Mouse (Mus musculus) liver, adult 2 months (tissue): ENCODE measurements at regions not wholly inside any gene's neighbourhood (a gene's known extent, or its start where the extent isn't known, plus 50 kb on each side); places are given as distances from the start of the nearest gene placed in this dataset.

ENCODE experiments used
- DNase-seq: peaks from one replicate; pipeline ENCODE4 v3.0.0-alpha.2; 2011; ENCODE audit warnings: low read depth, low spot score; ENCODE audit errors: extremely low read depth
- H3K27ac ChIP-seq: fragments of 200-500 bp; replicated peaks from 2 replicates; pipeline ENCODE4 v1.5.1; 2012; ENCODE audit warnings: low read depth, mild to moderate bottlenecking, control low read depth, inconsistent platforms, low read length; ENCODE audit not compliant: insufficient read depth
- H3K27me3 ChIP-seq: fragments of 200-500 bp; 2 replicates; pipeline ENCODE4 v1.6.1; 2012; ENCODE audit warnings: mild to moderate bottlenecking, moderate library complexity, low read length, inconsistent platforms; ENCODE audit not compliant: control insufficient read depth, insufficient read depth
- H3K36me3 ChIP-seq: fragments of 200-500 bp; 2 replicates; pipeline ENCODE4 v1.6.1; 2012; ENCODE audit warnings: low read length, inconsistent platforms; ENCODE audit not compliant: control insufficient read depth, insufficient read depth
- H3K4me1 ChIP-seq: fragments of 200-500 bp; 2 replicates; pipeline ENCODE4 v1.6.1; 2011; ENCODE audit warnings: low read length; ENCODE audit not compliant: control insufficient read depth, insufficient read depth
- H3K4me3 ChIP-seq: fragments of 200-500 bp; 2 replicates; pipeline ENCODE4 v1.5.1; 2011; ENCODE audit warnings: low read depth, mild to moderate bottlenecking, control low read depth, low read length, moderate library complexity; ENCODE audit not compliant: insufficient read depth
- H3K79me2 ChIP-seq: fragments of 200-500 bp; 2 replicates; pipeline ENCODE4 v1.6.1; 2012; ENCODE audit warnings: inconsistent platforms, mild to moderate bottlenecking, low read length, moderate library complexity; ENCODE audit not compliant: control insufficient read depth, insufficient read depth
- H3K9ac ChIP-seq: fragments of 200-500 bp; 2 replicates; pipeline ENCODE4 v1.6.1; 2012; ENCODE audit warnings: low read depth, mild to moderate bottlenecking, control low read depth, inconsistent platforms, low read length
- CTCF ChIP-seq: fragments of 200-500 bp; IDR thresholded peaks from 2 replicates; pipeline ENCODE4 v1.5.1; 2011; ENCODE audit warnings: low read depth, low read length, control low read depth
- POLR2A ChIP-seq: fragments of 200-500 bp; IDR thresholded peaks from 2 replicates; pipeline ENCODE4 v1.6.1; 2011; ENCODE audit warnings: low read length, control low read depth; ENCODE audit not compliant: insufficient read depth; ENCODE audit errors: extremely low read depth
- WGBS: fragments of 180-500 bp; shearing (Covaris S2); methylation state at CpG from one replicate; pipeline ENCODE4 v1.1.7; 2018; 5-methylcytosine and 5-hydroxymethylcytosine counted together

- H3K36me3 ChIP-seq = no peaks in the 10 kb centered on the region
- H3K79me2 ChIP-seq = no peaks in the 10 kb centered on the region
- no peak for DNase-seq
- 86% methylated on average over 4 of the region's 4 CpGs for WGBS
- H3K4me3 ChIP-seq = no peak overlapping the region
- H3K9ac ChIP-seq = no peak overlapping the region
- H3K4me1 ChIP-seq = no peaks in the 10 kb centered on the region
- TF ChIP-seq CTCF (no peak), POLR2A (no peak)
- H3K27ac ChIP-seq = no peak overlapping the region
- H3K27me3 ChIP-seq = no peaks in the 10 kb centered on the region
These were observed 154.6 kb downstream of the Tomm20 start for GRCm38 (mm10) chr8:126791069-126791468.

- H3K4me1 ChIP-seq = no peaks in the 10 kb centered on the region
- 96% methylated on average over 9 of the region's 9 CpGs for WGBS
- H3K36me3 ChIP-seq = no peaks in the 10 kb centered on the region
- no peaks in the 10 kb centered on the region for H3K27me3 ChIP-seq
- TF ChIP-seq POLR2A (no peak), CTCF (no peak)
- no peaks in the 10 kb centered on the region for H3K79me2 ChIP-seq
- H3K27ac ChIP-seq = no peak overlapping the region
- H3K9ac ChIP-seq = no peak overlapping the region
- no peak overlapping the region for H3K4me3 ChIP-seq
- no peak for DNase-seq
These were observed 155.4 kb downstream of the Tomm20 start for GRCm38 (mm10) chr8:126790214-126790613.

GRCm38 (mm10) chr8:126789076-126789475, 156.6 kb downstream of the Tomm20 start:
- WGBS = 78% methylated on average over 4 of the region's 4 CpGs
- no peaks in the 10 kb centered on the region for H3K79me2 ChIP-seq
- H3K36me3 ChIP-seq = no peaks in the 10 kb centered on the region
- no peak overlapping the region for H3K27ac ChIP-seq
- no peaks in the 10 kb centered on the region for H3K27me3 ChIP-seq
- no peak overlapping the region for H3K9ac ChIP-seq
- DNase-seq = no peak
- H3K4me3 ChIP-seq = no peak overlapping the region
- H3K4me1 ChIP-seq = no peaks in the 10 kb centered on the region
- TF ChIP-seq POLR2A (no peak), CTCF (no peak)

GRCm38 (mm10) chr8:126788669-126789068, 157.0 kb downstream of the Tomm20 start:
- WGBS = 71% methylated on average over 4 of the region's 4 CpGs
- Histone ChIP-seq H3K79me2 (no peaks in the 10 kb centered on the region), H3K9ac (no peak overlapping the region), H3K27ac (no peak overlapping the region), H3K4me3 (no peak overlapping the region), H3K36me3 (no peaks in the 10 kb centered on the region), H3K4me1 (no peaks in the 10 kb centered on the region), H3K27me3 (no peaks in the 10 kb centered on the region)
- no peak for DNase-seq
- TF ChIP-seq CTCF = no peak
- TF ChIP-seq POLR2A = no peak

GRCm38 (mm10) chr8:126787398-126787797, 158.2 kb downstream of the Tomm20 start:
- Histone ChIP-seq H3K27ac (no peak overlapping the region), H3K4me3 (no peak overlapping the region), H3K9ac (no peak overlapping the region), H3K4me1 (no peaks in the 10 kb centered on the region), H3K27me3 (no peaks in the 10 kb centered on the region), H3K36me3 (no peaks in the 10 kb centered on the region), H3K79me2 (no peaks in the 10 kb centered on the region)
- TF ChIP-seq POLR2A (no peak), CTCF (no peak)
- no peak for DNase-seq
- WGBS = 88% methylated on average over 8 of the region's 8 CpGs

GRCm38 (mm10) chr8:126785211-126785610, 160.4 kb downstream of the Tomm20 start:
- H3K4me3 ChIP-seq = no peak overlapping the region
- DNase-seq = no peak
- H3K9ac ChIP-seq = no peak overlapping the region
- H3K27me3 ChIP-seq = no peaks in the 10 kb centered on the region
- WGBS = 98% methylated on average over 3 of the region's 3 CpGs
- no peaks in the 10 kb centered on the region for H3K36me3 ChIP-seq
- H3K79me2 ChIP-seq = no peaks in the 10 kb centered on the region
- no peak for TF ChIP-seq POLR2A
- no peak for TF ChIP-seq CTCF
- no peaks in the 10 kb centered on the region for H3K4me1 ChIP-seq
- no peak overlapping the region for H3K27ac ChIP-seq
